Mouse (Mus musculus): ENCODE measurements around the gene Cops6.

- TF ChIP-seq CTCF (IDR thresholded peaks at IDR 0.05; ENCODE audit: extremely low read depth, insufficient read length, insufficient replicate concordance, low read depth, low read length) (no peak), POLR2A (IDR thresholded peaks at IDR 0.05; ENCODE audit: low read depth, low read length) (peak; percentile 71; the same call in 1 of the 2 replicates)
These were observed 44.3 kb upstream of the Cops6 start, which contains the start of gene Zscan21 for GRCm38 (mm10) chr5:138116255-138117198.
